In genomic region chr4:57156549-57157169, GRCm38 (mm10) we compare ENCODE assay signal across 15 mouse cellular contexts. TPM values are rescaled to one million over a fixed set of nuclear protein-coding genes. Genes with fewer than 3 reads are reported as not detected.
DNase-seq lines count a peak whose midpoint lies in the region; ATAC-seq and TF ChIP-seq lines count a peak whose summit lies in the region.
"Had no signal": no experiment of that assay in that cellular context is flagged by ENCODE, and none has a peak within 500 bp of the region (broad histone marks: within the 10 kb centered on the region; RNA-seq: fewer than 3 reads in every experiment).

No protein-coding gene starts in this region.

- H3K4me3 ChIP-seq in hindbrain, embryonic 10.5 days, result no peak overlapping the region
- no peak overlapping the region for H3K4me3 ChIP-seq in hindbrain, embryonic 14.5 days (replicated peaks; ENCODE audit: low read length)
- H3K4me3 ChIP-seq in intestine, embryonic 16.5 days (ENCODE audit: low read length), result no peak overlapping the region
- H3K4me3 ChIP-seq in small intestine, adult 2 months (ENCODE audit: low read depth, low read length), result no peak overlapping the region
- H3K4me3 ChIP-seq: heart, adult 2 months; hindbrain, embryonic 12.5 days; limb, embryonic 13.5 days; megakaryocyte, embryonic 14.5 days had no signal

- peaks cover 3% of the 10 kb centered on the region; the same call in 1 of the 2 replicates for H3K27me3 ChIP-seq in hindbrain, embryonic 10.5 days (ENCODE audit: insufficient read depth, poor library complexity, severe bottlenecking)
- H3K27me3 ChIP-seq in hindbrain, embryonic 14.5 days (ENCODE audit: control insufficient read depth, insufficient read depth, low read length), result no peaks in the 10 kb centered on the region
- no peaks in the 10 kb centered on the region for H3K27me3 ChIP-seq in intestine, embryonic 16.5 days (replicated peaks; ENCODE audit: control insufficient read depth, insufficient read depth, low read length)
- H3K27me3 ChIP-seq in small intestine, adult 2 months (ENCODE audit: control insufficient read depth, insufficient read depth, low read length), result no peaks in the 10 kb centered on the region
- H3K27me3 ChIP-seq: hindbrain, embryonic 12.5 days; limb, embryonic 13.5 days had no signal

- no peak overlapping the region for H3K9ac ChIP-seq in hindbrain, embryonic 14.5 days
- H3K9ac ChIP-seq in intestine, embryonic 16.5 days (ENCODE audit: low read depth, low read length), result 0 out of 2 replicates have a peak overlapping the region, but pooled peaks have one; percentile 18
- H3K9ac ChIP-seq: hindbrain, embryonic 12.5 days; limb, embryonic 13.5 days had no signal

- peak overlapping the region; percentile 13; the same call in 1 of the 2 replicates for H3K27ac ChIP-seq in hindbrain, embryonic 10.5 days
- no peak overlapping the region for H3K27ac ChIP-seq in hindbrain, embryonic 14.5 days
- peak overlapping the region; percentile 27; the same call in 1 of the 2 replicates for H3K27ac ChIP-seq in intestine, embryonic 16.5 days (ENCODE audit: low read length)
- peak overlapping the region; percentile 43; the same call in 1 of the 2 replicates for H3K27ac ChIP-seq in small intestine, adult 2 months (ENCODE audit: insufficient read depth, low read depth, low read length)
- H3K27ac ChIP-seq: heart, adult 2 months; hindbrain, embryonic 12.5 days; limb, embryonic 13.5 days had no signal

- H3K4me1 ChIP-seq in hindbrain, embryonic 10.5 days (replicated peaks), result peaks cover 29% of the 10 kb centered on the region
- peaks cover 8% of the 10 kb centered on the region; the same call in 1 of the 2 replicates for H3K4me1 ChIP-seq in hindbrain, embryonic 14.5 days (replicated peaks; ENCODE audit: control insufficient read depth, insufficient read depth, low read length)
- H3K4me1 ChIP-seq in intestine, embryonic 16.5 days (ENCODE audit: control insufficient read depth, insufficient read depth, low read length), result peaks cover 10% of the 10 kb centered on the region
- H3K4me1 ChIP-seq in small intestine, adult 2 months (ENCODE audit: control insufficient read depth, insufficient read depth, insufficient read length, low read length), result peaks cover 27% of the 10 kb centered on the region; the same call in 1 of the 2 replicates

- 79% methylated on average over 8 of the region's 8 CpGs for WGBS in hindbrain, embryonic 10.5 days
- WGBS in hindbrain, embryonic 14.5 days, result 83% methylated on average over 8 of the region's 8 CpGs
- WGBS in intestine, embryonic 16.5 days, result 74% methylated on average over 8 of the region's 8 CpGs
- WGBS in small intestine, adult 2 months, result 32% methylated on average over 8 of the region's 8 CpGs

- no peaks in the 10 kb centered on the region for H3K36me3 ChIP-seq in hindbrain, embryonic 10.5 days
- H3K36me3 ChIP-seq in hindbrain, embryonic 14.5 days (replicated peaks; ENCODE audit: control insufficient read depth, insufficient read depth), result no peaks in the 10 kb centered on the region
- H3K36me3 ChIP-seq in intestine, embryonic 16.5 days (ENCODE audit: control insufficient read depth, insufficient read depth, low read length), result no peaks in the 10 kb centered on the region
- H3K36me3 ChIP-seq in small intestine, adult 2 months (ENCODE audit: control insufficient read depth, insufficient read depth, low read length), result no peaks in the 10 kb centered on the region
- H3K36me3 ChIP-seq: hindbrain, embryonic 12.5 days; limb, embryonic 13.5 days had no signal

- TF ChIP-seq POLR2A in small intestine, adult 2 months (IDR thresholded peaks at IDR 0.05; ENCODE audit: low read depth, low read length), result no peak

- no peak for ATAC-seq in hindbrain, embryonic 14.5 days (ENCODE audit: low FRiP score)
- 0 out of 2 replicates have a peak, but pooled peaks have one; percentile 38 for ATAC-seq in intestine, embryonic 16.5 days
- no peak for ATAC-seq in megakaryocyte progenitor cell, adult 5-6 weeks (replicated peaks; ENCODE audit: poor library complexity)

- no peaks in the 10 kb centered on the region for H3K9me3 ChIP-seq in hindbrain, embryonic 10.5 days
- no peaks in the 10 kb centered on the region for H3K9me3 ChIP-seq in hindbrain, embryonic 14.5 days (ENCODE audit: control insufficient read depth, low read length)
- H3K9me3 ChIP-seq in intestine, embryonic 16.5 days (ENCODE audit: control insufficient read depth, low read length), result no peaks in the 10 kb centered on the region
- H3K9me3 ChIP-seq: hindbrain, embryonic 12.5 days; limb, embryonic 13.5 days had no signal

- TF ChIP-seq CTCF in small intestine, adult 2 months (IDR thresholded peaks at IDR 0.05; ENCODE audit: extremely low read depth, insufficient read length, insufficient replicate concordance, low read depth, low read length), result no peak

- H3K4me2 ChIP-seq in hindbrain, embryonic 14.5 days (replicated peaks), result no peak overlapping the region
- no peak overlapping the region for H3K4me2 ChIP-seq in intestine, embryonic 16.5 days (ENCODE audit: low read depth, low read length)
- H3K4me2 ChIP-seq: hindbrain, embryonic 12.5 days; limb, embryonic 13.5 days had no signal

- no peak for DNase-seq in hindbrain, embryonic 10.5 days (ENCODE audit: low spot score)
- DNase-seq in hindbrain, embryonic 14.5 days (ENCODE audit: low spot score), result no peak
- DNase-seq in kidney, postnatal 4 days, result peak; percentile 42 to 56
- DNase-seq in embryo, embryonic 10 days (ENCODE audit: low spot score), result no peak
- DNase-seq in right cerebral cortex, postnatal 25 days, result no peak
- DNase-seq: cerebellum, adult 8-10 months; heart, adult 2 months; layer of hippocampus, adult 9-11 months; right cerebral cortex, adult 18-20 months had no signal

RNA-seq across cellular contexts. Expression of gene Epb41l4b, which starts 13.4 kb away (rescaled TPM):
- 0.65 and 0.92 TPM in 2 replicates for polyA plus RNA-seq in hindbrain, embryonic 10.5 days (2016; fragmentation: Nextera tagmentation; extraction: Ambion mirVana)
- polyA plus RNA-seq in hindbrain, embryonic 14.5 days (2014; fragmentation: Nextera tagmentation; extraction: Ambion mirVana), result 3.8 and 4.2 TPM in 2 replicates
- 13.9 and 16.6 TPM in 2 replicates for polyA plus RNA-seq in intestine, embryonic 16.5 days (2015; fragmentation: Nextera tagmentation; extraction: Ambion mirVana)
- polyA plus RNA-seq in small intestine, adult 2 months (2012; rRNA removed), result 32.6 and 81.4 TPM in 2 replicates
- total RNA-seq in megakaryocyte progenitor cell, adult 5-6 weeks (2015), result 5.0 and 7.2 TPM in 2 replicates
- total RNA-seq in megakaryocyte progenitor cell, adult 5-6 weeks (2017), result 5.9 and 6.0 TPM in 2 replicates

Comparison
In these comparisons a context has a peak if more than half of its experiments do, and no peak if none do; other contexts are left out.
1. DNase-seq: peak in kidney, postnatal 4 days (2 of 2); none in hindbrain, embryonic 10.5 days (single experiment), hindbrain, embryonic 14.5 days (single experiment), embryo, embryonic 10 days (single experiment) and right cerebral cortex, postnatal 25 days (single experiment).